Mouse (Mus musculus) midbrain, embryonic 12.5 days (tissue): ENCODE results near the gene Rnf115. TPM values are rescaled to one million over a fixed set of nuclear protein-coding genes. Genes with fewer than 3 reads are reported as not detected.

Experiments used
- ATAC-seq: fragments of 200-750 bp; cut with Nextera tagmentation; 2 replicates; pipeline ENCODE4 v1.8.0; 2017; ENCODE audit warnings: low read depth, moderate TSS enrichment, moderate library complexity; ENCODE audit not compliant: low FRiP score
- H3K27ac ChIP-seq: fragments of 300-500 bp; sonication (generic); replicated peaks from 2 replicates; pipeline ENCODE4 v1.5.1; 2016; ENCODE audit warnings: mild to moderate bottlenecking
- H3K27me3 ChIP-seq: fragments of 300-500 bp; sonication (generic); 2 replicates; pipeline ENCODE4 v1.6.1; 2016; ENCODE audit warnings: mild to moderate bottlenecking
- H3K36me3 ChIP-seq: fragments of 300-500 bp; sonication (generic); 2 replicates; pipeline ENCODE4 v1.6.1; 2016
- H3K4me1 ChIP-seq: fragments of 300-500 bp; sonication (generic); 2 replicates; pipeline ENCODE4 v1.6.1; 2016
- H3K4me2 ChIP-seq: fragments of 300-500 bp; sonication (generic); replicated peaks from 2 replicates; pipeline ENCODE4 v1.6.1; 2016; ENCODE audit warnings: mild to moderate bottlenecking, moderate library complexity
- H3K4me3 ChIP-seq: fragments of 300-500 bp; sonication (generic); 2 replicates; pipeline ENCODE4 v1.5.1; 2016; ENCODE audit warnings: mild to moderate bottlenecking
- H3K9ac ChIP-seq: fragments of 300-500 bp; sonication (generic); replicated peaks from 2 replicates; pipeline ENCODE4 v1.6.1; 2016; ENCODE audit warnings: mild to moderate bottlenecking, moderate library complexity
- H3K9me3 ChIP-seq: fragments of 300-500 bp; sonication (generic); 2 replicates; pipeline ENCODE4 v1.6.1; 2016; ENCODE audit warnings: mild to moderate bottlenecking
- WGBS: fragments of 180-500 bp; shearing (Covaris S2); methylation state at CpG from one replicate; pipeline ENCODE4 v1.1.7; 2016; 5-methylcytosine and 5-hydroxymethylcytosine counted together
- polyA plus RNA-seq: library from polyadenylated mRNA; unstranded; fragments of >200 nt; fragmentation: Nextera tagmentation; extraction: Ambion mirVana; gene quantifications from 2 replicates; pipeline ENCODE4 v1.2.1, GENCODE M21; 2016

The Rnf115 gene
- polyA plus RNA-seq, 1 experiment from 2014 or later, result 89.6 TPM

- H3K9me3 ChIP-seq, result no peaks in the 10 kb centered on the region
- no peak for ATAC-seq
- WGBS, result 39% methylated on average over 11 of the region's 11 CpGs
- H3K27ac ChIP-seq, result no peak overlapping the region
- no peak overlapping the region for H3K4me2 ChIP-seq
- no peaks in the 10 kb centered on the region for H3K36me3 ChIP-seq
- H3K4me1 ChIP-seq, result no peaks in the 10 kb centered on the region
- H3K9ac ChIP-seq, result no peak overlapping the region
- H3K27me3 ChIP-seq, result no peaks in the 10 kb centered on the region; the same call in 1 of the 2 replicates
- H3K4me3 ChIP-seq, result no peak overlapping the region
Observed at GRCm38 (mm10) chr3:96825261-96825660, 97.8 kb downstream of the Rnf115 start.

- WGBS, result 31% methylated on average over 15 of the region's 15 CpGs
- Histone ChIP-seq H3K4me1 (no peaks in the 10 kb centered on the region), H3K27me3 (no peaks in the 10 kb centered on the region; the same call in 1 of the 2 replicates), H3K36me3 (no peaks in the 10 kb centered on the region), H3K4me3 (no peak overlapping the region), H3K9ac (no peak overlapping the region), H3K9me3 (no peaks in the 10 kb centered on the region), H3K4me2 (no peak overlapping the region), H3K27ac (no peak overlapping the region)
- no peak for ATAC-seq
Observed at GRCm38 (mm10) chr3:96828308-96828864, 100.9 kb downstream of the Rnf115 start.

- no peaks in the 10 kb centered on the region for H3K36me3 ChIP-seq
- H3K4me1 ChIP-seq, result no peaks in the 10 kb centered on the region
- H3K9ac ChIP-seq, result no peak within 1 kb of the TSS
- no peak within 1 kb of the TSS for H3K27ac ChIP-seq
- ATAC-seq, result no peak
- no peaks in the 10 kb centered on the region for H3K9me3 ChIP-seq
- WGBS, result 83% methylated on average over 1 of the region's 1 CpGs
- H3K4me3 ChIP-seq, result no peak within 1 kb of the TSS
- no peaks in the 10 kb centered on the region; the same call in 1 of the 2 replicates for H3K27me3 ChIP-seq
- no peak within 1 kb of the TSS for H3K4me2 ChIP-seq
Observed at GRCm38 (mm10) chr3:96828984-96829383, 101.5 kb downstream of the Rnf115 start, which contains the start of the genes Pdzk1 and Cd160. Gene Pdzk1, plus strand, starts transcription at chr3:96829284. Gene Cd160, minus strand, starts transcription at chr3:96829351.

- H3K27ac ChIP-seq, result no peak overlapping the region
- H3K4me1 ChIP-seq, result no peaks in the 10 kb centered on the region
- H3K4me2 ChIP-seq, result no peak overlapping the region
- H3K4me3 ChIP-seq, result no peak overlapping the region
- H3K27me3 ChIP-seq, result no peaks in the 10 kb centered on the region; the same call in 1 of the 2 replicates
- no peak overlapping the region for H3K9ac ChIP-seq
- WGBS, result 80% methylated on average over 10 of the region's 10 CpGs
- H3K36me3 ChIP-seq, result no peaks in the 10 kb centered on the region
- no peaks in the 10 kb centered on the region for H3K9me3 ChIP-seq
- ATAC-seq, result no peak
Observed at GRCm38 (mm10) chr3:96829856-96830255, 102.4 kb downstream of the Rnf115 start.

- Histone ChIP-seq H3K9me3 (no peaks in the 10 kb centered on the region), H3K4me2 (no peak overlapping the region), H3K27me3 (no peaks in the 10 kb centered on the region; the same call in 1 of the 2 replicates), H3K9ac (no peak overlapping the region), H3K4me1 (no peaks in the 10 kb centered on the region), H3K4me3 (no peak overlapping the region), H3K27ac (no peak overlapping the region), H3K36me3 (no peaks in the 10 kb centered on the region)
- ATAC-seq, result no peak
- 40% methylated on average over 5 of the region's 5 CpGs for WGBS
Observed at GRCm38 (mm10) chr3:96832930-96833329, 105.5 kb downstream of the Rnf115 start.

GRCm38 (mm10) chr3:96834587-96835348, 107.3 kb downstream of the Rnf115 start:
- Histone ChIP-seq H3K4me1 (no peaks in the 10 kb centered on the region), H3K27me3 (no peaks in the 10 kb centered on the region; the same call in 1 of the 2 replicates), H3K36me3 (no peaks in the 10 kb centered on the region), H3K4me2 (no peak overlapping the region), H3K27ac (no peak overlapping the region), H3K9ac (no peak overlapping the region), H3K9me3 (no peaks in the 10 kb centered on the region), H3K4me3 (no peak overlapping the region)
- ATAC-seq, result no peak
- WGBS, result 82% methylated on average over 7 of the region's 7 CpGs

- no peaks in the 10 kb centered on the region for H3K9me3 ChIP-seq
- ATAC-seq, result no peak
- H3K4me3 ChIP-seq, result no peak overlapping the region
- WGBS, result 69% methylated on average over 2 of the region's 2 CpGs
- no peak overlapping the region for H3K27ac ChIP-seq
- no peak overlapping the region for H3K9ac ChIP-seq
- no peaks in the 10 kb centered on the region for H3K36me3 ChIP-seq
- no peaks in the 10 kb centered on the region for H3K4me1 ChIP-seq
- no peak overlapping the region for H3K4me2 ChIP-seq
- no peaks in the 10 kb centered on the region; the same call in 1 of the 2 replicates for H3K27me3 ChIP-seq
Observed at GRCm38 (mm10) chr3:96836414-96836813, 109.0 kb downstream of the Rnf115 start.

GRCm38 (mm10) chr3:96838996-96839645, 111.7 kb downstream of the Rnf115 start:
- Histone ChIP-seq H3K4me1 (no peaks in the 10 kb centered on the region), H3K4me2 (no peak overlapping the region), H3K9me3 (no peaks in the 10 kb centered on the region), H3K27me3 (no peaks in the 10 kb centered on the region; the same call in 1 of the 2 replicates), H3K36me3 (no peaks in the 10 kb centered on the region), H3K27ac (no peak overlapping the region), H3K9ac (no peak overlapping the region), H3K4me3 (no peak overlapping the region)
- 87% methylated on average over 7 of the region's 7 CpGs for whole genome bisulfite sequencing
- ATAC-seq, result no peak

Other genes starting within 250 kb of the Rnf115 start
- 0.89 and 1.0 TPM in 2 replicates for gene Hfe2, start 202.5 kb upstream of the Rnf115 start, polyA plus RNA-seq
- gene Txnip, start 169.7 kb upstream of the Rnf115 start, polyA plus RNA-seq, result 52.7 and 53.6 TPM in 2 replicates
- 1.6 and 2.0 TPM in 2 replicates for gene Gm16253, start 150.7 kb upstream of the Rnf115 start, polyA plus RNA-seq
- 35.8 and 44.3 TPM in 2 replicates for gene Polr3gl, start 133.5 kb upstream of the Rnf115 start, polyA plus RNA-seq
- 2.6 and 2.7 TPM in 2 replicates for gene Ankrd34a, start 131.0 kb upstream of the Rnf115 start, polyA plus RNA-seq
- gene Lix1l, start 126.5 kb upstream of the Rnf115 start, polyA plus RNA-seq, result 5.6 and 6.8 TPM in 2 replicates
- 163 and 166 TPM in 2 replicates for gene Rbm8a, start 97.7 kb upstream of the Rnf115 start, polyA plus RNA-seq
- 45.2 and 46.5 TPM in 2 replicates for gene Pex11b, start 92.3 kb upstream of the Rnf115 start, polyA plus RNA-seq
- 0.08 TPM in 1 of 2 replicates, not detected in the other for gene Gm42957, start 92.2 kb upstream of the Rnf115 start, polyA plus RNA-seq
- gene Itga10, start 82.1 kb upstream of the Rnf115 start, polyA plus RNA-seq, result 0.75 and 0.85 TPM in 2 replicates
- gene Ankrd35, start 57.5 kb upstream of the Rnf115 start, polyA plus RNA-seq, result 0.33 and 0.40 TPM in 2 replicates
- 45.9 and 47.0 TPM in 2 replicates for gene Pias3, start 31.3 kb upstream of the Rnf115 start, polyA plus RNA-seq
- 12.6 and 13.0 TPM in 2 replicates for gene Nudt17, start 19.1 kb upstream of the Rnf115 start, polyA plus RNA-seq
- gene Polr3c, start within 50 bp of the Rnf115 start, polyA plus RNA-seq, result 38.0 and 42.9 TPM in 2 replicates
- gene Pdzk1, start 101.6 kb downstream of the Rnf115 start, polyA plus RNA-seq, result 0.35 TPM in 1 of 2 replicates, not detected in the other
- gene Cd160, start 101.7 kb downstream of the Rnf115 start, polyA plus RNA-seq, result 0.06 and 0.09 TPM in 2 replicates
- 4.7 and 5.4 TPM in 2 replicates for gene Gja5, start 177.0 kb downstream of the Rnf115 start, polyA plus RNA-seq
- 34.0 and 41.3 TPM in 2 replicates for gene Gpr89, start 177.7 kb downstream of the Rnf115 start, polyA plus RNA-seq
- 0.03 TPM in 1 of 2 replicates, not detected in the other for gene Gja8, start 198.4 kb downstream of the Rnf115 start, polyA plus RNA-seq